Mouse (Mus musculus): ENCODE measurements around the gene Pgbd5.
A peak's percentile ranks its signal among the peaks of the same experiment; 100 is the strongest.

Gene Pgbd5

GRCm38 (mm10) chr8:124439558-124439957 lies at the start of gene Pgbd5:
TSS of gene Pgbd5 (minus strand) at chr8:124439658.
- DNase-seq (ENCODE audit: extremely low spot score, low spot score): no peak

- no peak for DNase-seq (ENCODE audit: extremely low spot score, low spot score)
These were observed 44.1 kb upstream of the Pgbd5 start for GRCm38 (mm10) chr8:124483356-124484115.

DNA sequence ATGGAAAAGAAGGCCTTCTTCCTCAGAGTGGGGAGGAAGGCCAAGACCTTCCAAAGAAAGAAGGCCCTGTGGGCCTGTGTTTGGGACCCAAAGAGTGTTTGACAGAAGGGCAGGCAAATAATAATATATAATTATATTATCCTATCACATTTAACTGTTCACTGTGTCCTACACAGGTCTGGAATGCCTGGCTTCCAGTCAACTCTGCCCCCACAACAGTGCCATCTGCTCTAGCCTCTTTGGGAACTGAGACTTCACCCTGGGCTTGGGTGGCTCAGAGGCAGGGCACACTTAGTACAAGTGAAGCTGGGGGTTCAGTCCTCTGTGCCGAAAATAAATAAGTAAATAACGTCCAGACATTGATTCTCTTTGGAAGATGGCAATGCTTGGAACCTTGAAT lies 43.3 kb upstream of the Pgbd5 start:
- DNase-seq (ENCODE audit: extremely low spot score, low spot score): no peak

DNA sequence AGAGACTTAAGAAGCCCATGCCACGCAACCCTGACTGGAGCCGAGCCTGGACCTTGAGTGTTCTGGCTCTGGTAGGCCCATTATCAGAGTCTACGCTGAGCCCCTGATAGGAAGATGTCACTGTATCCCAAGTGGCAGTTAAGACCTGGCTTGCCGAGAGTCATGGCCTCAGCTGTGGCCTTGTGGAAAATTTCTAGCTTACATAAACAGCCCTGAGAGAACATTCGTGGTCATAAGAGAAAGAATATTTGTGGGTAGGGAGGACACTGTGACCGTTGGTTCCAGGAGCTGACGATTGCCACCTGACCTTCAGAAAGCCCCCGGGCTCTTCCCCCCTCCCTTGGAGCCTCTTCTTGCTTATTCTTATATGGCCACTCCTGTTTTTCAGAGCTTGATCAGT lies 40.9 kb upstream of the Pgbd5 start:
- DNase-seq (ENCODE audit: extremely low spot score, low spot score): no peak

GRCm38 (mm10) chr8:124479251-124479650 lies 39.8 kb upstream of the Pgbd5 start:
- DNase-seq (ENCODE audit: extremely low spot score, low spot score): no peak

GRCm38 (mm10) chr8:124476701-124477100 lies 37.2 kb upstream of the Pgbd5 start:
- no peak for DNase-seq (ENCODE audit: extremely low spot score, low spot score)

- no peak for DNase-seq (ENCODE audit: extremely low spot score, low spot score)
These were observed 36.2 kb upstream of the Pgbd5 start for GRCm38 (mm10) chr8:124475690-124476089.

GRCm38 (mm10) chr8:124464641-124465040 lies 25.2 kb upstream of the Pgbd5 start:
- DNase-seq (ENCODE audit: extremely low spot score, low spot score): no peak

GRCm38 (mm10) chr8:124463111-124463510 lies 23.7 kb upstream of the Pgbd5 start:
- no peak for DNase-seq (ENCODE audit: extremely low spot score, low spot score)

- DNase-seq (ENCODE audit: extremely low spot score, low spot score): no peak
These were observed 22.7 kb upstream of the Pgbd5 start for GRCm38 (mm10) chr8:124462192-124462591.

GRCm38 (mm10) chr8:124461103-124461502 lies 21.6 kb upstream of the Pgbd5 start:
- no peak for DNase-seq (ENCODE audit: extremely low spot score, low spot score)

GRCm38 (mm10) chr8:124460660-124461059 lies 21.2 kb upstream of the Pgbd5 start:
- DNase-seq (ENCODE audit: extremely low spot score, low spot score): no peak

GRCm38 (mm10) chr8:124459627-124460026 lies 20.2 kb upstream of the Pgbd5 start:
- DNase-seq (ENCODE audit: extremely low spot score, low spot score): no peak

- DNase-seq (ENCODE audit: extremely low spot score, low spot score): no peak
These were observed 15.9 kb upstream of the Pgbd5 start for GRCm38 (mm10) chr8:124455359-124455758.

DNA sequence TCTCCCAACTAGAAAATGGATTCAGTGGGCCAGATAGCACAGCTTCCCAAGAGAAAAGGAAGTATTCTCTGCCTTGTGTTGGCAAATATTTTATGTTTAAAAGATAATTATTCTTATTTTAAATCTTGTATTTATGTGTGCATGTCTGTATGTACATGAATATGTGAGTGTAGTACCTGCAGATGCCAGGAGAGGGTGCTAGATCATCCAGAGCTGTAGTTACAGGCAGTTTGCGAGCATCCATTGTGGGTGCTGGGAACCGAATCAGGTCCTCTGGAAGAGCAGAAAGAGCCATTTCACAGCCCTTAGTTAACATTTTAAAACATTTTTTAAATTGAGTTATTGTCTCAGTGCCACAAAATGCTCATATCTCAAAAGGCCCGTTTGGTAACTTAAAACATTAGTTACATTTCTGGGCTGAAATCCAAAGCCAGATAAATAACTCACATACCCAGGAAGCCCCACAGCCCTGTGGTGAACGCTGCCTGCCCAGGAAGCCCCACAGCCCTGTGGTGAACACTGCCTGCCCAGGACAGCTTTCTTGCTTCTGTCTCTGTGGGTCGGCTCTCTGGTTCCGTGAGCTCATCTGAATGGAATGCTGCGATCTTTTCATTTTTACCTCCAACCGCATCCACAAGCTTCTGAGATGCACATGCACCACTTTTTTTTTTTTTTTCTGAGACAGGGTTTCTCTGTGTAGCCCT lies 10.9 kb upstream of the Pgbd5 start:
- DNase-seq (ENCODE audit: extremely low spot score, low spot score): no peak

GRCm38 (mm10) chr8:124448962-124449670 lies 9.7 kb upstream of the Pgbd5 start:
- DNase-seq (ENCODE audit: extremely low spot score, low spot score): no peak

DNA sequence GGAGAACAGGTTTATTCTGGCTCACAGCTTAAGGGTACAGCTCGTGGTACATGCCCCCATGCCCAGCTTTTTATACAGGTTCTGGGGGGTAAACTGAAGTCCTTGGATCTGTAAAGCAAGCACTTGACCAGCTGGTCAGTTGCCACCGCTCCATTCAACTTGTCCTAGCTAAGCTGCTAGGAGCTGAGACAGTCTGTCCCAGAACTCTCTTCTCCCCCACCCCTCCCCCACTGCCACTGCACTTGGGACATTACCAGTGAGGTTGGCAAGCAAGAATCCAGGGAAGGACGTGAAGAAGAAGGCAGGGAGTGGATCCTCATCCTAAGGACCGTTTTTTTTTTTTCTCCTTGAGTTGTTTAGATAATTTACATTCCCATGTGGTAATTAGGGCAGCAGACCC lies 2.7 kb downstream of the Pgbd5 start:
- DNase-seq (ENCODE audit: extremely low spot score, low spot score): no peak

DNA sequence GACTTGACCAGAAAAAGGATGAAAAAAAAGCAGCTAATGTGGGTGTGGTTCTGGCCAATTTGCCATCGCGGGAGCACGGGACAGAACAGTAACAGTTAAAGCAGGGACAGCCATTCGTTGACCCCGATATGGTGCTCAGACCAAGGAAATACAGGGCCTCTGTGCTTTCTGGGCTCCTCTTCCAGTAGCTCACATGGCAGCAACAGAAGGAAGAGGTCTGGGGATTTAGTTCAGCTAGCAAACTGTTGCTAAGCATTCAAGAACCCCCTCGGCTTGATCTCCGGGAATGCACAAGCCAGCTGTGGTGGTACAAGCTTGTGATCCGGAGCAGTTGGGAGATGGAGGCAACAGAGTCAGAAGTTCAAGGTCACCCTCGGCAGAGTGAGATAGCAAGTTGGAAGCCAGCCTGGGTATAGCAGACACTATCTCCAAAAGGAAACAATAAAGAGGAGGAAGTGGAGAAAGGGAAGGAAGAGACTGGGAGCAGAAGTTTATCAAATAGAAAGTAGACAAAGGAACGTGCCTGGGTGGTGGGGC lies 3.7 kb downstream of the Pgbd5 start:
- no peak for DNase-seq (ENCODE audit: extremely low spot score, low spot score)

- no peak for DNase-seq (ENCODE audit: extremely low spot score, low spot score)
These were observed 4.3 kb downstream of the Pgbd5 start for GRCm38 (mm10) chr8:124435170-124435569.

GRCm38 (mm10) chr8:124434126-124434790 lies 5.2 kb downstream of the Pgbd5 start:
- peak; percentile 96 for DNase-seq (ENCODE audit: extremely low spot score, low spot score)

DNA sequence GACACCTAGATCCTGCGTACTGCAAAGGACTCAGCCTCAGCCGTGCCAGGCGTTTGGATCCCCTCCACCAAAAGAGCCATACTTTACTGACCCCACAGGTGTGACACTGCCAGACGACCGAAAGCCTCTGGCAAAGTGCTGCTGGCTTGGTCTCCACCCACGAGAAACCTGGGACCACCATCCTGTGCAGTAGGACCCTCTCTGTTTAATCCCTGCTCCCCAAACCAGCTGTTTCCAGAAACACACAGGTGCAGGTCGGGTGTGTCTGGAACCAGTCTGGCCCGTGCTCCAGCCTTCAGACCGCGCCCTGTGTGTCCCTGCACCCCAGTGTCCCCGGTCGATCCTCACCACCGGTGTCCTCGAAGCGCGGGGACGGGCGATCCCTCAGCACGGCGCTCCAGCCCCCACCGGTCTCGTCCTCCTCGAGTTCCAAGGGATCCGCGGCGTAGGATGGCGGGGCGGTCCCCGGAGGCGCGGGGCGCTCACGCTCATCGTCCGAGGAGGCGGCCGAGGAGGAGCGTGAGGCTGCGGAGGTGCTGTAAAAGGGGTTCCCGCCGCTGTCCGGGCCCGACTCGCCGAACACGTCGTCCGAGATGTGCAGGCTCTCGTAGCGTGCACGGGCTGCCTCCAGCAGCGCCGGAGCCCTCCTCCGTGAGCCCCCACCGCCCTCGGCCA lies 5.9 kb downstream of the Pgbd5 start:
- peak; percentile 48 for DNase-seq (ENCODE audit: extremely low spot score, low spot score)
